Mouse (Mus musculus): ENCODE data around the gene Olfr389. TPM values are rescaled to one million over a fixed set of nuclear protein-coding genes. Genes with fewer than 3 reads are reported as not detected.

The Olfr389 gene
- polyA plus RNA-seq (2015; fragmentation: Nextera tagmentation; extraction: Ambion mirVana): not detected in 2 replicates

DNA sequence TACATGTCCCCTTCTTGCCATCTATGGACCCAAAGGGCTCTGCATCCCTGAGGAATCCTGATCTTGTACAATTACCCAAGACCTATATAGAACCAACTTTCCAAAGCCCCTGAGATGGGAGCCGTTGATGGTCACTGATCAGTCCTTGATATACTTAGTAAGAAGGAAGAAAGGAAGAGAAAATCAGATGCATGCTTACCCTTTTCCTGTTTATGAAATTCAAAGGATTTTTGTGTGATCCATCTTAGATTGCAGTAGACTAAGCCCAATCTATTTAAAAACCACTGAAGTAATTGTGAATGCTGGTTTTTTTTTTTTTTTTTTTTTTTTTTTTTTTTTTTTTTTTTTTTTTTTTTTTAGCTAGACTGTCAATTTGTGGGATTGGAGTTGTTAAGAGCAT is at the start of gene Olfr389:
Olfr389 (minus strand) TSS at position 101 of the 400 bp plus-strand sequence.
- H3K36me3 ChIP-seq (ENCODE audit: control insufficient read depth, insufficient read depth): no peaks in the 10 kb centered on the region
- no peaks in the 10 kb centered on the region for H3K27me3 ChIP-seq (ENCODE audit: control insufficient read depth, insufficient read depth, low read length)
- H3K4me2 ChIP-seq (ENCODE audit: low read depth, low read length): no peak within 1 kb of the TSS
- H3K9ac ChIP-seq (ENCODE audit: low read length): no peak within 1 kb of the TSS
- no peaks in the 10 kb centered on the region for H3K9me3 ChIP-seq (replicated peaks; ENCODE audit: control insufficient read depth, low read length)
- H3K27ac ChIP-seq (ENCODE audit: low read length): no peak within 1 kb of the TSS
- no peaks in the 10 kb centered on the region for H3K4me1 ChIP-seq (ENCODE audit: control insufficient read depth, insufficient read depth, low read length)
- H3K4me3 ChIP-seq (ENCODE audit: low read length): no peak within 1 kb of the TSS
- ATAC-seq (replicated peaks; ENCODE audit: extremely low read depth, insufficient read depth, low FRiP score): no peak
- WGBS: 75% methylated on average over 1 of the region's 1 CpGs

- H3K4me2 ChIP-seq (ENCODE audit: low read depth, low read length): no peak within 1 kb of the TSS
- ATAC-seq (replicated peaks; ENCODE audit: extremely low read depth, insufficient read depth, low FRiP score): no peak
- H3K36me3 ChIP-seq (ENCODE audit: control insufficient read depth, insufficient read depth): no peaks in the 10 kb centered on the region
- H3K9me3 ChIP-seq (replicated peaks; ENCODE audit: control insufficient read depth, low read length): no peaks in the 10 kb centered on the region; the same call in 1 of the 2 replicates
- no peak within 1 kb of the TSS for H3K4me3 ChIP-seq (ENCODE audit: low read length)
- no peak within 1 kb of the TSS for H3K27ac ChIP-seq (ENCODE audit: low read length)
- H3K4me1 ChIP-seq (ENCODE audit: control insufficient read depth, insufficient read depth, low read length): no peaks in the 10 kb centered on the region
- 86% methylated on average over 1 of the region's 1 CpGs for WGBS
- H3K9ac ChIP-seq (ENCODE audit: low read length): no peak within 1 kb of the TSS
- H3K27me3 ChIP-seq (ENCODE audit: control insufficient read depth, insufficient read depth, low read length): no peaks in the 10 kb centered on the region
Observed at GRCm38 (mm10) chr11:73816949-73817348, 36.4 kb upstream of the Olfr389 start, which contains the start of gene Olfr392. Gene Olfr392 (minus strand): TSS chr11:73817049.

- Histone ChIP-seq H3K27ac (ENCODE audit: low read length) (no peak within 1 kb of the TSS), H3K4me2 (ENCODE audit: low read depth, low read length) (no peak within 1 kb of the TSS), H3K9me3 (replicated peaks; ENCODE audit: control insufficient read depth, low read length) (0 out of 2 replicates have a peak, but pooled peaks cover 2% of the 10 kb centered on the region), H3K4me3 (ENCODE audit: low read length) (no peak within 1 kb of the TSS), H3K4me1 (ENCODE audit: control insufficient read depth, insufficient read depth, low read length) (no peaks in the 10 kb centered on the region), H3K36me3 (ENCODE audit: control insufficient read depth, insufficient read depth) (no peaks in the 10 kb centered on the region), H3K9ac (ENCODE audit: low read length) (no peak within 1 kb of the TSS), H3K27me3 (ENCODE audit: control insufficient read depth, insufficient read depth, low read length) (no peaks in the 10 kb centered on the region)
- WGBS: 26% methylated on average over 1 of the region's 1 CpGs
- ATAC-seq (replicated peaks; ENCODE audit: extremely low read depth, insufficient read depth, low FRiP score): no peak
Observed at GRCm38 (mm10) chr11:73802952-73803351, 22.4 kb upstream of the Olfr389 start, which contains the start of gene Olfr391-ps. Gene Olfr391-ps (minus strand): TSS chr11:73803052.

DNA sequence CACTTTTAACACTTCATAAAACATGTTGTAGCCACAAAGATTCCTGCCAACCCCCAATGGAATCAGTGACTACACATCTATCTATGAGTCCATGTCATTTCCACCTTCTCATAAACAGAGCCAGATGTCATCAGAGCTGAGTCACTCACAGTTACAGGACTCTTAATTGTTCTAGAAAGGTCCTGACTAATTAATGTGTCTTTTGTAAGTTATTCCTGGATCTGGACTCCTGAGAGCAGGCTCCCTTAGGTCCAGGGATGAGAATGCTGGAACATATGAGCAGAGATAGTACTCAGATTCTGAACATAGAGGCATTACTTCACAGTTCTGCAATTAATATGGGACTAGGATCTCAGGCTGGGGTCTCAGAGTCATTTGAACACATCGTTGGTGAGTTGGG is 2.2 kb upstream of the Olfr389 start, which contains the start of gene Olfr390:
Olfr390 (plus strand) TSS at position 301 of the 400 bp plus-strand sequence.
- Histone ChIP-seq H3K36me3 (ENCODE audit: control insufficient read depth, insufficient read depth) (no peaks in the 10 kb centered on the region), H3K4me1 (ENCODE audit: control insufficient read depth, insufficient read depth, low read length) (no peaks in the 10 kb centered on the region), H3K27ac (ENCODE audit: low read length) (no peak within 1 kb of the TSS), H3K4me3 (ENCODE audit: low read length) (no peak within 1 kb of the TSS), H3K27me3 (ENCODE audit: control insufficient read depth, insufficient read depth, low read length) (no peaks in the 10 kb centered on the region), H3K9ac (ENCODE audit: low read length) (no peak within 1 kb of the TSS), H3K9me3 (replicated peaks; ENCODE audit: control insufficient read depth, low read length) (peaks cover 4% of the 10 kb centered on the region; the same call in 1 of the 2 replicates), H3K4me2 (ENCODE audit: low read depth, low read length) (no peak within 1 kb of the TSS)
- 66% methylated on average over 1 of the region's 1 CpGs for WGBS
- ATAC-seq (replicated peaks; ENCODE audit: extremely low read depth, insufficient read depth, low FRiP score): no peak

GRCm38 (mm10) chr11:73759115-73759514 is 21.4 kb downstream of the Olfr389 start:
- H3K4me3 ChIP-seq (ENCODE audit: low read length): no peak overlapping the region
- no peaks in the 10 kb centered on the region for H3K4me1 ChIP-seq (ENCODE audit: control insufficient read depth, insufficient read depth, low read length)
- no peak overlapping the region for H3K9ac ChIP-seq (ENCODE audit: low read length)
- ATAC-seq (replicated peaks; ENCODE audit: extremely low read depth, insufficient read depth, low FRiP score): no peak
- H3K9me3 ChIP-seq (replicated peaks; ENCODE audit: control insufficient read depth, low read length): peaks cover 3% of the 10 kb centered on the region; the same call in 1 of the 2 replicates
- H3K4me2 ChIP-seq (ENCODE audit: low read depth, low read length): no peak overlapping the region
- H3K27ac ChIP-seq (ENCODE audit: low read length): no peak overlapping the region
- no peaks in the 10 kb centered on the region for H3K36me3 ChIP-seq (ENCODE audit: control insufficient read depth, insufficient read depth)
- H3K27me3 ChIP-seq (ENCODE audit: control insufficient read depth, insufficient read depth, low read length): no peaks in the 10 kb centered on the region

Other genes starting within 250 kb of the Olfr389 start
- not detected in 2 replicates for gene Olfr385, start 187.7 kb downstream of the Olfr389 start, polyA plus RNA-seq (2015; fragmentation: Nextera tagmentation; extraction: Ambion mirVana)
- not detected in 2 replicates for gene Olfr384, start 182.1 kb downstream of the Olfr389 start, polyA plus RNA-seq (2015; fragmentation: Nextera tagmentation; extraction: Ambion mirVana)
- not detected in 2 replicates for gene Zfp735, start 91.9 kb downstream of the Olfr389 start, polyA plus RNA-seq (2015; fragmentation: Nextera tagmentation; extraction: Ambion mirVana)
- gene Olfr390, start 2.3 kb upstream of the Olfr389 start, polyA plus RNA-seq (2015; fragmentation: Nextera tagmentation; extraction: Ambion mirVana): not detected in 2 replicates
- gene Olfr391-ps, start 22.3 kb upstream of the Olfr389 start, polyA plus RNA-seq (2015; fragmentation: Nextera tagmentation; extraction: Ambion mirVana): not detected in 2 replicates
- gene Olfr392, start 36.3 kb upstream of the Olfr389 start, polyA plus RNA-seq (2015; fragmentation: Nextera tagmentation; extraction: Ambion mirVana): not detected in 2 replicates
- gene Olfr393, start 70.7 kb upstream of the Olfr389 start, polyA plus RNA-seq (2015; fragmentation: Nextera tagmentation; extraction: Ambion mirVana): not detected in 2 replicates
- gene Olfr394, start 110.1 kb upstream of the Olfr389 start, polyA plus RNA-seq (2015; fragmentation: Nextera tagmentation; extraction: Ambion mirVana): not detected in 2 replicates
- gene Olfr395, start 128.6 kb upstream of the Olfr389 start, polyA plus RNA-seq (2015; fragmentation: Nextera tagmentation; extraction: Ambion mirVana): not detected in 2 replicates
- not detected in 2 replicates for gene Olfr23, start 156.0 kb upstream of the Olfr389 start, polyA plus RNA-seq (2015; fragmentation: Nextera tagmentation; extraction: Ambion mirVana)
- not detected in 2 replicates for gene Olfr397, start 180.1 kb upstream of the Olfr389 start, polyA plus RNA-seq (2015; fragmentation: Nextera tagmentation; extraction: Ambion mirVana)
- gene Olfr398, start 209.7 kb upstream of the Olfr389 start, polyA plus RNA-seq (2015; fragmentation: Nextera tagmentation; extraction: Ambion mirVana): not detected in 2 replicates